Mouse (Mus musculus): Measurements from ENCODE around the gene Slc25a11.

- TF ChIP-seq CTCF (IDR thresholded peaks at IDR 0.05; ENCODE audit: low read depth, low read length) (no peak), POLR2A (IDR thresholded peaks at IDR 0.05; ENCODE audit: extremely low read depth, insufficient read depth, low read length) (no peak)
These were observed 25.1 kb downstream of the Slc25a11 start for GRCm38 (mm10) chr11:70621972-70622814.
